Mouse (Mus musculus): Measurements from ENCODE around the gene Lcn4. TPM values are rescaled to one million over a fixed set of nuclear protein-coding genes. Genes with fewer than 3 reads are reported as not detected.

Gene Lcn4
- not detected in 2 replicates for polyA plus RNA-seq (2012; rRNA removed)

GRCm38 (mm10) chr2:26671182-26671581, at the start of gene Lcn4:
Gene Lcn4 (minus strand): TSS chr2:26671282.

DNA sequence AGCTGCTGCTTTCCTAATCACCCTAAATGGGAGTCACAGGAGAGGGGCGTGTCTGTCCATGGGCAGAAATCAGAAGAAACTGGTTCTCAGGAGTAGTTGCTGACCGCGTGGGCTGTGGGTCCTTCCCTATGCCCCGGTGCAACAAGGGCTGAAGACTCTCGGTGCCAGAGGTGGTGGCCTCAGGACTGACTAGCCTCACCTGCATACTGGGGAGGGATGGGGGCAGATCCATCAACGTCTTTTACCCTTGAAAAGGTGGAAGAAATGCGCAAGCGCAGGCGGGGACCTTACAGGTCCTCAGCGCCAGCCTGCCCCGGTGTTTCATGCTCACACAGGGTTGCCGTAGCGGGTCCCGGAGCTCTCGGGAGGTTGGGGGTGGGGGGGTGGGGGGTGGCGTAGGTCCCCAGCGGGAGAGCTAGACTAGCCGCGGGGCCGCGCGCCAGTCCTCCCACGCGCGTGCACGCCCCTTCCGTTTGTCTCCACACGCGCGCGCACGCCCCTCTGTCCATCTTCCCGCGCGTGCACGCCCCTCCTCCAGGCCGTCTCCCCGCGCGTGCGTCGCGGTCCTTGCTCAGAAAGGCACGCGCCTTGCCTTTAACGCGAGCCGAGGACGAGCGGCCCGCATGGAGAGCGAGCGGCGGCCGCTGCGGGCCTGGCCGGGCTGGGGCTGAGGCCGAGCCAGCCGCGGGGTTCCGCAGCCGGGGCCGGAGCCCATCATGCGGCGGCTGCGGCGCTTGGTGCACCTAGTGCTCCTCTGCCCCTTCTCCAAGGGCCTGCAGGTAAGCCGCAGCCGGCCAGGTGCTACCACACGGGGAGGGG, 43.0 kb downstream of the Lcn4 start, which contains the start of gene Fam69b:
Gene Fam69b (plus strand): TSS at position 537 of the 819 bp plus-strand sequence.

Other genes starting within 250 kb of the Lcn4 start
- 42.2 and 47.4 TPM in 2 replicates for gene Sec16a, start 226.1 kb downstream of the Lcn4 start, polyA plus RNA-seq (2012; rRNA removed)
- gene Notch1, start 154.6 kb downstream of the Lcn4 start, polyA plus RNA-seq (2012; rRNA removed): 28.5 and 30.8 TPM in 2 replicates
- gene Egfl7, start 91.3 kb downstream of the Lcn4 start, polyA plus RNA-seq (2012; rRNA removed): 166 and 196 TPM in 2 replicates
- not detected in 2 replicates for gene Gm20532, start 84.6 kb downstream of the Lcn4 start, polyA plus RNA-seq (2012; rRNA removed)
- 5.1 and 10.1 TPM in 2 replicates for gene Agpat2, start 66.9 kb downstream of the Lcn4 start, polyA plus RNA-seq (2012; rRNA removed)
- gene Fam69b, start 42.8 kb downstream of the Lcn4 start, polyA plus RNA-seq (2012; rRNA removed): 89.6 and 90.6 TPM in 2 replicates
- gene Abo, start 193.7 kb upstream of the Lcn4 start, polyA plus RNA-seq (2012; rRNA removed): not detected in 2 replicates
- gene Surf6, start 231.6 kb upstream of the Lcn4 start, polyA plus RNA-seq (2012; rRNA removed): 28.1 and 29.9 TPM in 2 replicates
- 118 and 148 TPM in 2 replicates for gene Med22, start 239.4 kb upstream of the Lcn4 start, polyA plus RNA-seq (2012; rRNA removed)
- gene Rpl7a, start 239.5 kb upstream of the Lcn4 start, polyA plus RNA-seq (2012; rRNA removed): 1,771 and 1,960 TPM in 2 replicates
- 54.7 and 57.4 TPM in 2 replicates for gene Surf2, start 245.1 kb upstream of the Lcn4 start, polyA plus RNA-seq (2012; rRNA removed)
- 72.7 and 79.4 TPM in 2 replicates for gene Surf1, start 245.2 kb upstream of the Lcn4 start, polyA plus RNA-seq (2012; rRNA removed)